Mouse (Mus musculus) heart, adult 2 months (tissue): Measurements from ENCODE around the gene Kirrel2. TPM values are rescaled to one million over a fixed set of nuclear protein-coding genes. Genes with fewer than 3 reads are reported as not detected.

Experiments
- DNase-seq, 2 experiments: peaks; one replicate each; pipeline ENCODE4 v3.0.0; 2021
- H3K27ac ChIP-seq: fragments of 200-600 bp; 2 replicates; pipeline ENCODE4 v1.8.1; 2022
- H3K27me3 ChIP-seq: fragments of 200-500 bp; 2 replicates; pipeline ENCODE4 v1.6.1; 2012; ENCODE audit warnings: mild to moderate bottlenecking, low read length, inconsistent platforms, mixed read lengths; ENCODE audit not compliant: control insufficient read depth, insufficient read depth
- H3K36me3 ChIP-seq: fragments of 200-500 bp; 2 replicates; pipeline ENCODE4 v1.6.1; 2012; ENCODE audit warnings: low read length, inconsistent platforms; ENCODE audit not compliant: control insufficient read depth, insufficient read depth
- H3K4me1 ChIP-seq: fragments of 200-500 bp; 2 replicates; pipeline ENCODE4 v1.6.1; 2011; ENCODE audit warnings: low read length; ENCODE audit not compliant: control insufficient read depth, insufficient read depth
- H3K4me3 ChIP-seq: fragments of 200-600 bp; 2 replicates; pipeline ENCODE4 v1.8.1; 2022
- H3K79me2 ChIP-seq: fragments of 200-500 bp; replicated peaks from 2 replicates; pipeline ENCODE4 v1.6.1; 2012; ENCODE audit warnings: mild to moderate bottlenecking, inconsistent platforms, low read length, moderate library complexity, mixed read lengths; ENCODE audit not compliant: control insufficient read depth, insufficient read depth
- H3K9ac ChIP-seq: fragments of 200-500 bp; 2 replicates; pipeline ENCODE4 v1.6.1; 2012; ENCODE audit warnings: low read depth, mild to moderate bottlenecking, control low read depth, inconsistent platforms, low read length, mixed read lengths
- CTCF ChIP-seq: fragments of 200-600 bp; IDR thresholded peaks from 2 replicates; pipeline ENCODE4 v1.8.1; 2022; ENCODE audit warnings: antibody characterized with exemption, mild to moderate bottlenecking, moderate library complexity
- EP300 ChIP-seq: fragments of 200-500 bp; IDR thresholded peaks from 2 replicates; pipeline ENCODE4 v1.6.1; 2011; ENCODE audit warnings: low read depth, low read length, control low read depth; ENCODE audit not compliant: insufficient read depth
- POLR2A ChIP-seq: fragments of 200-500 bp; IDR thresholded peaks from 2 replicates; pipeline ENCODE4 v1.6.1; 2011; ENCODE audit warnings: mild to moderate bottlenecking, low read depth, low read length, control low read depth; ENCODE audit not compliant: insufficient read depth
- WGBS: fragments of 180-500 bp; shearing (Covaris S2); methylation state at CpG from one replicate; pipeline ENCODE4 v1.1.7; 2018; 5-methylcytosine and 5-hydroxymethylcytosine counted together
- intact Hi-C: fragments of 180-260 bp; cut with DNase I; formaldehyde crosslinking; loops from one replicate; pipeline ENCODE4 v1.15.1; 2025
- polyA plus RNA-seq: library from polyadenylated mRNA; depleted of rRNA; stranded (reverse); fragments of >200 nt; gene quantifications from 2 replicates; pipeline ENCODE4 v1.2.3, GENCODE M21; 2012
- total RNA-seq, 2 experiments: library from RNA; stranded (reverse); gene quantifications; 2 replicates each; pipeline ENCODE4 v1.2.3; 2021

Kirrel2 gene
- total and polyA plus RNA-seq, 3 experiments, result not detected

DNA sequence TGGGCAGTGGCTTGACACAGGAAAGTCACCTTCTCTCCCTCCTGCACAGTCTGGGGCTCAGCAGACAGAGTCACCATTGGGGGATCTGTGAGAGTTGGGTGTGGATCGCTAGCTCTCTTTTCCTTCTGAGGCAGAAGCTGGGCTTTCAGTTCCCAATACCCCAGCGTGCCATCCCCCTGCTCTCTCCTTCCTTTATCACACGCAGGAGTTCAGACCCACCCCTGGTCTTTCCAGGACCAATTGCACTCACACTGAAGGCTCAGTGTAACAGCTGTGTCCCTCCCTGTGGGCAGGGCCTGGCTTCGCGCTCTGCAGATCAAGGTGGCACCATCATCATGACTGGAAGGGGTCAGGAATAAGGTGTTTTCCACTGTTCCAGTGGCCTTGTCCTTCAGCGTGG, 3.2 kb downstream of the Kirrel2 start:
- Histone ChIP-seq H3K27me3 (peaks cover 21% of the 10 kb centered on the region), H3K27ac (no peak overlapping the region), H3K79me2 (no peaks in the 10 kb centered on the region), H3K4me1 (no peaks in the 10 kb centered on the region), H3K9ac (no peak overlapping the region), H3K36me3 (no peaks in the 10 kb centered on the region), H3K4me3 (no peak overlapping the region)
- intact Hi-C loops, result no loop called here
- TF ChIP-seq EP300 (no peak), CTCF (no peak), POLR2A (no peak)
- no peak for DNase-seq
- WGBS, result 25% methylated on average over 6 of the region's 6 CpGs

DNA sequence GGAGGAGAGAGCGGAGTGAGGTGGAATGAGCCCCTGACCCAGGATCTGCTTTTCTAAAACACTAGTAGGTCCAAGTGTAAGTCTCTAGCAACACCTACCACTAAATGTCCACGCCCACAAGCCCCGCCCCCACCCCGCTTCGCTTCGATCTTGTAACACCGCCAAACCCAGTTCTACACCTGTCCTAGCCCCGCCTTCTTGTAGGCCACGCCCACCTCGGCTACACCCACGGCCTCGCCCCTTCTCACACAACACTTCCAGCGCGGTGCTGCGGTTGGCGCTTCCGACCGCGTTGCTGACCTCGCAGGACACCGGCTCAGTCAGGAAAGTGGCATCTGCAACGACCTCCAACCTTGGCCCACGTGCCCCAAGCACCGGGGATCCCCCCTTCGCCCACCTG, 3.7 kb downstream of the Kirrel2 start:
- TF ChIP-seq POLR2A, result no peak
- no peak for TF ChIP-seq EP300
- TF ChIP-seq CTCF, result no peak
- H3K27me3 ChIP-seq, result peaks cover 21% of the 10 kb centered on the region
- H3K27ac ChIP-seq, result no peak overlapping the region
- no peaks in the 10 kb centered on the region for H3K79me2 ChIP-seq
- no peaks in the 10 kb centered on the region for H3K4me1 ChIP-seq
- 3% methylated on average over 25 of the region's 25 CpGs for WGBS
- intact Hi-C loops, result no loop called here
- no peak for DNase-seq
- H3K4me3 ChIP-seq, result no peak overlapping the region
- no peaks in the 10 kb centered on the region for H3K36me3 ChIP-seq
- no peak overlapping the region for H3K9ac ChIP-seq

DNA sequence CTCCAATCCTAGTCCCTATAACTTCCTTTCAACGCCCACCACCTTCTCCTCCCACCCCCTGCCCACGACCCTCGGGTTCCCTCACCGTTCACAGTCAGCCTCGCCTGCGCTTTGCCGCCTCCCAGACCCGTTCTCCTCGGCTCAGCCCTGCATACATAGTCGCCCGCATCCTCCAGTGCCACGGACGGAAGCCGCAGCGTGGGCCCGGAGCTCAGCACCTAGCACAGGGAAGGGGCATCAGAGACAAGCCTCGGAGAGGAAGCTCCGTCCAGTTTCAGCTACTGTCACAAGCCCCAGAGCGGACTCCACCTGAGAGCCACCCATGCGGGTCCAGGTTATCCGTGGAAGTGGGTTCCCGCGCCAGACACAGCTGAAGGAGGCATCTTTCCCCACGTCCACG, 4.2 kb downstream of the Kirrel2 start:
- no peak for DNase-seq
- 20% methylated on average over 25 of the region's 25 CpGs for WGBS

DNA sequence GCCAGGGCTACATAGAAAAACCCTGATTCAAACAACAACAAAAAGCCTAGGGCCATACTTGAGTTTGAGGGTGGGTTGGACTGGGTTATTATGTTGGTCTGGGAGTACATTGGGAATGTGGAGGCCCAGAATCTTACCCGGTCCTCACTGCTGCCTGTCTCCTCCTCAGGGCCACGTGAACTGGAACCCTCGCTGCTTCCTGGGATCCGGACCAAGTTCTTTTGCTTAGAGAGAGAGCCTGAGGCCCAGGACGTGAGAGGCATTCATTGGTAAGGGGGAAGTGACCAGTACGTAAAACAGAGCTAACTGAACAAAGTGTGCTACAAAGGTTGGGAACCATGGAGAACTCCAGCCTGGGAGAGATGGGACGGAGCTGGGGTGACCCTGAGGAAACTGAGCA, 7.2 kb downstream of the Kirrel2 start:
- DNase-seq, result no peak
- intact Hi-C loops, result no loop called here

More for the DNA sequence above, 4.2 kb downstream of the Kirrel2 start:
- Histone ChIP-seq H3K4me3 (no peak overlapping the region), H3K4me1 (no peaks in the 10 kb centered on the region), H3K36me3 (no peaks in the 10 kb centered on the region), H3K9ac (no peak overlapping the region), H3K27me3 (peaks cover 21% of the 10 kb centered on the region), H3K79me2 (no peaks in the 10 kb centered on the region), H3K27ac (no peak overlapping the region)
- intact Hi-C loops, result no loop called here
- TF ChIP-seq CTCF (no peak), POLR2A (no peak), EP300 (no peak)

DNA sequence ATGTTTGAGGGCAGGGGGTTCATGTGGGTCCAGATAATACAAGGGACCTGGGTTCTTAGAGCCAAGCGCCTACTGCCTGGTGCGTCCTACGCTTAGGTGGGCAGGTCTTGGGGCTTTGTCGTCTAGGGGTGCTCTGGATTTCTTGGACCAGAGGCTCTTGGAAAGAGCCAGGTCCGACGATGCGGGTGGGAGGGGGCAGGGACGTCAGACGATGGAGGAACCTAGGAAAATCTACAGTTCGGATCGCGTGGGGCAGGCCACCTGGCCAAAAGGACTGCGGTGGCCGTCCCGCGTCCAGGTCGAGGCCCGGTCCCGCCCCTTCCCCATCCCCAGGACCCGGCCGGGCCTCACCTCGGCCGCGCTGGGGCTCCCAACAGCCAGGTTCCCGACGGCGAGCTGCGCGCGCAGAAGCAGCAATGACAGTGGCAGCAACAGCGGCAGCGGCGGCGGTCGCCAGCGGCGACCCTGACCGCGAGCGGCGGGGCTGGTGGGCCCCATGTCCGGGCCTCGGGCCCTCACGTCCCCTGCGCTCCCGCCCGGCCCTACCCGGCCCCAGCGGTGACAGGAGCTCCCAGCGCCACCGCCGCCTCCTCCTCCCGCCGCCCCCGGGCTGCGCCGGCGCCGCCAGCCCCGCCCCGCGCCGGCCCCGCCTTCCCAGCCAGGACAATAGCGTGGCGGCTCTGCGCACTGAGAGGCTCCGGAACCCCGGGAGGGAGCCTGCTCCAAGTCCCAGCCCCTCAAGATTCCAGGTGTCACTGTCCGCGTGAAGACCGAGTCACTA, 12.3 kb downstream of the Kirrel2 start, which contains the start of gene Aplp1:
Gene Aplp1, minus strand, starts transcription at position 565 of the 781 bp plus-strand sequence.
- Histone ChIP-seq H3K9ac (peak within 1 kb of the TSS; percentile 47), H3K4me3 (peak within 1 kb of the TSS; percentile 55), H3K27ac (no peak within 1 kb of the TSS), H3K4me1 (no peaks in the 10 kb centered on the region), H3K79me2 (no peaks in the 10 kb centered on the region), H3K27me3 (no peaks in the 10 kb centered on the region; the same call in 1 of the 2 replicates), H3K36me3 (no peaks in the 10 kb centered on the region)
- TF ChIP-seq POLR2A (no peak), EP300 (no peak), CTCF (no peak)
- intact Hi-C loops, result loop anchor here (5.0 kb wide), 2 partner anchors 47 to 102 kb away; partner anchors contain the start of gene Prodh2
- peak; percentile 72 to 76 for DNase-seq
- WGBS, result 1% methylated on average over 61 of the region's 72 CpGs

More for the DNA sequence above, 7.2 kb downstream of the Kirrel2 start:
- Histone ChIP-seq H3K27me3 (peaks cover 16% of the 10 kb centered on the region), H3K79me2 (no peaks in the 10 kb centered on the region), H3K4me3 (no peak overlapping the region), H3K27ac (no peak overlapping the region), H3K9ac (no peak overlapping the region), H3K4me1 (no peaks in the 10 kb centered on the region), H3K36me3 (no peaks in the 10 kb centered on the region)
- 59% methylated on average over 7 of the region's 7 CpGs for WGBS
- TF ChIP-seq CTCF (no peak), EP300 (no peak), POLR2A (no peak)
